Mouse (Mus musculus): ENCODE data around the gene Dscam. TPM values are rescaled to one million over a fixed set of nuclear protein-coding genes. Genes with fewer than 3 reads are reported as not detected.

The Dscam gene
- polyA plus RNA-seq, 1 experiment, result not detected

DNA sequence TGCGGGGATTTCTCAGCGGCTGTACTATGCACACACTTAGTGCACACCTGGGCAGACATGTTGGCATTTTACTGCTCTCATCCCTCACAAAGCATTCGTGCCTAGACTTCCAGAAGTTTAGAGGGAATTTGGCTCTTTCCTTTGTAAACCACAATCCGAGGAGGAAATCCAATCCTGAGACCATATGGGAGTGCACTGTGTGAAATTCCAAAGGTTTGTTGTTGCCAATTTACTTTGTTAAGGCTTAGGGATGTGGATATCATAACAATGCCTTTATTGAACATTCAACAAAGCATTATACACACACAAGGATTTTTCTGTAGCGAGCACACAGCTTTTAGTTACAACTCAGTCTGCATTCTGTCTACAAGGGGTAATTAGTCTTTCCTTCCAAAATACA lies 511.3 kb downstream of the Dscam start:
- H3K4me3 ChIP-seq (ENCODE audit: insufficient read depth, low read depth, low read length), result no peak overlapping the region
- H3K27ac ChIP-seq (replicated peaks; ENCODE audit: low read depth, low read length), result no peak overlapping the region
- H3K4me1 ChIP-seq (ENCODE audit: control insufficient read depth, insufficient read depth, insufficient read length, low read length), result no peaks in the 10 kb centered on the region

- no peak overlapping the region for H3K27ac ChIP-seq (replicated peaks; ENCODE audit: low read depth, low read length)
- no peak overlapping the region for H3K4me3 ChIP-seq (ENCODE audit: insufficient read depth, low read depth, low read length)
- H3K4me1 ChIP-seq (ENCODE audit: control insufficient read depth, insufficient read depth, insufficient read length, low read length), result no peaks in the 10 kb centered on the region
Observed at GRCm38 (mm10) chr16:96655548-96655947, 515.0 kb downstream of the Dscam start.

- H3K27ac ChIP-seq (replicated peaks; ENCODE audit: low read depth, low read length), result no peak overlapping the region
- H3K4me3 ChIP-seq (ENCODE audit: insufficient read depth, low read depth, low read length), result no peak overlapping the region
- no peaks in the 10 kb centered on the region for H3K4me1 ChIP-seq (ENCODE audit: control insufficient read depth, insufficient read depth, insufficient read length, low read length)
Observed at GRCm38 (mm10) chr16:96654054-96654453, 516.5 kb downstream of the Dscam start.

DNA sequence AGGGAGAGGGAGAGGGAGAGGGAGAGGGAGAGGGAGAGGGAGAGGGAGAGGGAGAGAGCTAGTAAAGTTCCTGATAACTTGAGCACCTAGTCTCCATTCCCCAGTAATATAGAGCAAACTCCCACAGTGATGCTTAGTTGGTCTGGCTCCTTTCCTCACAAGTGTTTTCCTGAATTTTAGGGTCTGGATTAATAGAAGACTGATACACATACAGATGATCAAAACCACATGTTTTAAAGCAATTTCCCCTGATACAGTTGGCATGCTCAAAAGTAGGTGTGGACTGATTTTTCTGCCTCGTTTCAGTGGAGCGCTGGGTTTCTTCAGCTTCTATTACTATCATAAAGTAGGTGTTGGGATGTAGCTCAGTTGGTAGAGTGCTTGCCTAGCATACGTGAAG lies 519.1 kb downstream of the Dscam start:
- H3K4me3 ChIP-seq (ENCODE audit: insufficient read depth, low read depth, low read length), result no peak overlapping the region
- no peak overlapping the region for H3K27ac ChIP-seq (replicated peaks; ENCODE audit: low read depth, low read length)
- H3K4me1 ChIP-seq (ENCODE audit: control insufficient read depth, insufficient read depth, insufficient read length, low read length), result no peaks in the 10 kb centered on the region

DNA sequence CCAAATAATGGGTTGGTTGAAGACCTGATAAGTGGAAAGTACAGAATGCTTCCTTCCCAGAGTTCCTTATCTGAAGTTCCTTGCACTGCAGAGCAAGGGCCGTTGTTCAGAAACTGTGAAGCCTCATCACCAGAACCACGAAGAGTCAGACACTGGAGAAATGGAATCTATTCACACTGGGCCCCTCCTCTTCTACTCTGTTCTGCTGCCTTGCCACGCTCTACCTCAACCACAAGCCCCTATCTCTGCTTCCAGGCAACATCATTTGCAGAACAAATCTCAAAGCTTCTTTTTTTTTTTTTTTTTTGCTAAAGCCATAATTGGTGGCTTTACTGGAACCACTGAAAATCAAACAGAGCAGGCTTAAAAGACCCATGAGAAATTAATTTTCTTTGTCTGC lies 530.5 kb downstream of the Dscam start:
- no peak overlapping the region for H3K4me3 ChIP-seq (ENCODE audit: insufficient read depth, low read depth, low read length)
- no peak overlapping the region for H3K27ac ChIP-seq (replicated peaks; ENCODE audit: low read depth, low read length)
- H3K4me1 ChIP-seq (ENCODE audit: control insufficient read depth, insufficient read depth, insufficient read length, low read length), result no peaks in the 10 kb centered on the region

- Histone ChIP-seq H3K27ac (replicated peaks; ENCODE audit: low read depth, low read length) (no peak overlapping the region), H3K4me1 (ENCODE audit: control insufficient read depth, insufficient read depth, insufficient read length, low read length) (no peaks in the 10 kb centered on the region), H3K4me3 (ENCODE audit: insufficient read depth, low read depth, low read length) (no peak overlapping the region)
Observed at GRCm38 (mm10) chr16:96635916-96636315, 534.6 kb downstream of the Dscam start.

GRCm38 (mm10) chr16:96634791-96635143 lies 535.8 kb downstream of the Dscam start:
- H3K27ac ChIP-seq (replicated peaks; ENCODE audit: low read depth, low read length), result no peak overlapping the region
- no peaks in the 10 kb centered on the region for H3K4me1 ChIP-seq (ENCODE audit: control insufficient read depth, insufficient read depth, insufficient read length, low read length)

GRCm38 (mm10) chr16:96634097-96634790 lies 536.3 kb downstream of the Dscam start:
- Histone ChIP-seq H3K4me3 (ENCODE audit: insufficient read depth, low read depth, low read length) (no peak overlapping the region), H3K27ac (replicated peaks; ENCODE audit: low read depth, low read length) (no peak overlapping the region), H3K4me1 (ENCODE audit: control insufficient read depth, insufficient read depth, insufficient read length, low read length) (no peaks in the 10 kb centered on the region)

More at GRCm38 (mm10) chr16:96634791-96635143, 535.8 kb downstream of the Dscam start:
- no peak overlapping the region for H3K4me3 ChIP-seq (ENCODE audit: insufficient read depth, low read depth, low read length)

GRCm38 (mm10) chr16:96630241-96630640 lies 540.3 kb downstream of the Dscam start:
- Histone ChIP-seq H3K4me3 (ENCODE audit: insufficient read depth, low read depth, low read length) (no peak overlapping the region), H3K27ac (replicated peaks; ENCODE audit: low read depth, low read length) (no peak overlapping the region), H3K4me1 (ENCODE audit: control insufficient read depth, insufficient read depth, insufficient read length, low read length) (no peaks in the 10 kb centered on the region)

DNA sequence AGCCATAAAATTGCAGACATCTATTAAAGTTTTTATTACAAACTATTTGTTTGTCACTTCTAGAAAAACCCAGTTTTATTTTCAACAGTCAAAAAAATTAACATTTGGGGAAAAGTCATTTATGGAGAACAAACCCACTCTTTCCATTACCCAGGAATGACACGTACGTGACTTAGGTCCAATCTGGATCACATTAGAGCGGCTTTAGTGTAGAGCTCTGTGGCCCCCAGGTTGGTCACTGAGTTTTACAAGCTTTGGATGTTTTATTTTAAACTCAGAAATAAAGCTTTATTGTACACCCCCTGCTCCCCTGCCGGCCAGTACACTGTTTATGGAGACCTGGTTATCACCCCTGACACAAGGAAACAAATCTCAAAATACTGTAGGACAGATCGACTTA lies 540.9 kb downstream of the Dscam start:
- no peaks in the 10 kb centered on the region for H3K4me1 ChIP-seq (ENCODE audit: control insufficient read depth, insufficient read depth, insufficient read length, low read length)
- no peak overlapping the region for H3K27ac ChIP-seq (replicated peaks; ENCODE audit: low read depth, low read length)

DNA sequence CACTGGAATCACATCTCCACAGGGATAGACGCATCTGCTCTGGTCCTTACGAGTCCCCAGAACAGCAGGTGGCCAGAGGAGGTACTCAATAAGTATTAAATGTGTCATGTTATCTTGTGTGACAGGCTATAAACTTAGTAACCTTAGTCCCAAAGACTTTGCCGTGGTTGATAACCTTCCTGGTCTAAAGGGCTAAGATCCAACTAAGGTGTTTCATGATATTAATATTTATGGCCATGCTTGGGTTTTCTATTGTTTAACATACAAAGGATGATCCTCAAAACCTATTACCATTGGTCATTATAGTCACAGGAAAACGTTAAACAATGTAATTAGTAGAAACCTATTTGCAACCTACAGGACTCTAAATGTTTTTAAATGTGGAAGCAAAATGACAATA lies 545.1 kb downstream of the Dscam start:
- no peak overlapping the region for H3K4me3 ChIP-seq (ENCODE audit: insufficient read depth, low read depth, low read length)
- no peaks in the 10 kb centered on the region for H3K4me1 ChIP-seq (ENCODE audit: control insufficient read depth, insufficient read depth, insufficient read length, low read length)
- no peak overlapping the region for H3K27ac ChIP-seq (replicated peaks; ENCODE audit: low read depth, low read length)

More for the DNA sequence above, 540.9 kb downstream of the Dscam start:
- no peak overlapping the region for H3K4me3 ChIP-seq (ENCODE audit: insufficient read depth, low read depth, low read length)

GRCm38 (mm10) chr16:96624570-96625411 lies 545.8 kb downstream of the Dscam start:
- no peak overlapping the region for H3K4me3 ChIP-seq (ENCODE audit: insufficient read depth, low read depth, low read length)
- no peaks in the 10 kb centered on the region for H3K4me1 ChIP-seq (ENCODE audit: control insufficient read depth, insufficient read depth, insufficient read length, low read length)
- H3K27ac ChIP-seq (replicated peaks; ENCODE audit: low read depth, low read length), result no peak overlapping the region

DNA sequence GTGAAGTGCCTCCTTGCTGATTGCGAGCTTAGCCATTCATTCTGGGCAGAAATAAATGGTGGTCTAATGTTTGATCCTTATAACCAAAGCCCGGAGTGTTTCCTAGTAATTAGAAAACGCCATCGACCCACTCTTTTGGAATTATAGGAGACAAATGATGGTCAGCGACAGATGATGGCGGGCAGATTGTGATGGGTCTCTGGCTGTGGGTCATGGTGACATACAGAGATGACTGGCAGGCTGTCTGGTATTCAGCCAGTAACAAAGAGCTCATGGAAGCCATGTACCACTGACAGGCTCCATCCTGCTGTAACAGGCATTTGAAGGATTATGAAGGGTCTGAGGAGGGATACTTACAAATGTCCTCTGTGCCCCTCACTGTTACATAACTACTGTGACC lies 549.7 kb downstream of the Dscam start:
- Histone ChIP-seq H3K27ac (replicated peaks; ENCODE audit: low read depth, low read length) (no peak overlapping the region), H3K4me1 (ENCODE audit: control insufficient read depth, insufficient read depth, insufficient read length, low read length) (no peaks in the 10 kb centered on the region), H3K4me3 (ENCODE audit: insufficient read depth, low read depth, low read length) (no peak overlapping the region)

- no peak overlapping the region for H3K27ac ChIP-seq (replicated peaks; ENCODE audit: low read depth, low read length)
- H3K4me1 ChIP-seq (ENCODE audit: control insufficient read depth, insufficient read depth, insufficient read length, low read length), result no peaks in the 10 kb centered on the region
- H3K4me3 ChIP-seq (ENCODE audit: insufficient read depth, low read depth, low read length), result no peak overlapping the region
Observed at GRCm38 (mm10) chr16:96620402-96620801, 550.1 kb downstream of the Dscam start.

DNA sequence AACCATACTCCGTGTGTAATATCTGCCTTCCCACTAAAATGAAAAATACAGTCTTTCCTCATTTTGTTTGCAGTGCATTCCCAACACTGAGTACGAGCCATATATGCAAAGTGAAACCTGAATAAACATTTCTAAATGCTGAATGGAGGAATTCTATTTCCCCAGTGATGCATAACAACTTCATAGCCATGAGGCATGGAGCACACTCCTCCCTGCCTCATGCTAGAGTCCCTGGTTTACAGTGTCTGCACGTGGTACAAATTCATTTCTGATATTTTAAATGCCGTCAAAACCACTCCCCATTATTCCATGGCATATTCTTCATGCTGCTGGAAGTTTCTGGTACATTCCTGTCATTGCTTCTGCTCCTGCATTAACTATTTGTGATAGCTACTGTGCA lies 552.8 kb downstream of the Dscam start:
- Histone ChIP-seq H3K4me1 (ENCODE audit: control insufficient read depth, insufficient read depth, insufficient read length, low read length) (no peaks in the 10 kb centered on the region), H3K4me3 (ENCODE audit: insufficient read depth, low read depth, low read length) (no peak overlapping the region), H3K27ac (replicated peaks; ENCODE audit: low read depth, low read length) (no peak overlapping the region)

- Histone ChIP-seq H3K4me1 (ENCODE audit: control insufficient read depth, insufficient read depth, insufficient read length, low read length) (no peaks in the 10 kb centered on the region), H3K27ac (replicated peaks; ENCODE audit: low read depth, low read length) (no peak overlapping the region), H3K4me3 (ENCODE audit: insufficient read depth, low read depth, low read length) (no peak overlapping the region)
Observed at GRCm38 (mm10) chr16:96613275-96613674, 557.3 kb downstream of the Dscam start.
